19 mouse cellular contexts compared by ENCODE assay signal in the genomic region with DNA sequence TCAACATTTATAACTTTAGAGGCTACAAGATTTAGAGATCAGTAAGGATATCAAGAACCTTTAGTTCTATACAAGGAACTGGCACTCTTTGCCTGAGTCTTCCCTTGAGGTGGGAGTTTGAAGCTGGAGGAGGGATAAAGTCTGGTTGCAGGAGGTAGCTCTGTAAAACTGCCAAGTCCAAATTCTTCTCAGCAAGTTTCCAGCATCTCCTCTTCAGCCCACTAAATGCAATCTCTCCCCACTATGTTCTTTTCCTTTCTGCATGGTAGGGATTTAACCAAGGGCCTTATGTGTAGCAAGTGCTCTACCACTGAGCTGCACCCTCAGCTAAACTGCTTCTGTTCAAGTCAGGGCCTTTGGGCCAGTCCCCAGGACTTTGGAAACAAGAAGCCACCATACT. TPM values are rescaled to one million over a fixed set of nuclear protein-coding genes. Genes with fewer than 3 reads are reported as not detected.
"Had no signal": no experiment of that assay in that cellular context is flagged by ENCODE, and none has a peak within 500 bp of the region (broad histone marks: within the 10 kb centered on the region; RNA-seq: fewer than 3 reads in every experiment).

No protein-coding gene starts in this region.

- H3K4me2 ChIP-seq: neural tube, embryonic 13.5 days; neural tube, embryonic 15.5 days; stomach, embryonic 15.5 days had no signal

- DNase-seq: retina, postnatal 1 day; right cerebral cortex, adult 18-20 months; right cerebral cortex, postnatal 14 days; right cerebral cortex, postnatal 25 days; right cerebral cortex, postnatal 4 days; spleen, adult 18-20 months; thymus, adult 18-20 months; thymus, adult 2 months; thymus, postnatal 14 days; thymus, postnatal 25 days; thymus, postnatal 36 days; thymus, postnatal 4 days had no signal

- H3K9me3 ChIP-seq: neural tube, embryonic 13.5 days; neural tube, embryonic 15.5 days; stomach, embryonic 15.5 days had no signal

- H3K36me3 ChIP-seq: neural tube, embryonic 13.5 days; neural tube, embryonic 15.5 days; stomach, embryonic 15.5 days had no signal

- H3K4me3 ChIP-seq: neural tube, embryonic 13.5 days; neural tube, embryonic 15.5 days; stomach, embryonic 15.5 days had no signal

- H3K27me3 ChIP-seq: neural tube, embryonic 13.5 days; neural tube, embryonic 15.5 days; stomach, embryonic 15.5 days had no signal

- H3K4me1 ChIP-seq: neural tube, embryonic 13.5 days; neural tube, embryonic 15.5 days; stomach, embryonic 15.5 days had no signal

- H3K9ac ChIP-seq: neural tube, embryonic 13.5 days; neural tube, embryonic 15.5 days; stomach, embryonic 15.5 days had no signal

- H3K27ac ChIP-seq: neural tube, embryonic 13.5 days; neural tube, embryonic 15.5 days; stomach, embryonic 15.5 days; stomach, postnatal 0 days had no signal

RNA-seq across cellular contexts. Expression of gene Gm6793, which starts 39.6 kb away (rescaled TPM):
- polyA plus RNA-seq: small intestine, adult 2 months; spleen, adult 2 months; thymus, adult 2 months; urinary bladder, adult 2 months had no signal
